In the genomic region with DNA sequence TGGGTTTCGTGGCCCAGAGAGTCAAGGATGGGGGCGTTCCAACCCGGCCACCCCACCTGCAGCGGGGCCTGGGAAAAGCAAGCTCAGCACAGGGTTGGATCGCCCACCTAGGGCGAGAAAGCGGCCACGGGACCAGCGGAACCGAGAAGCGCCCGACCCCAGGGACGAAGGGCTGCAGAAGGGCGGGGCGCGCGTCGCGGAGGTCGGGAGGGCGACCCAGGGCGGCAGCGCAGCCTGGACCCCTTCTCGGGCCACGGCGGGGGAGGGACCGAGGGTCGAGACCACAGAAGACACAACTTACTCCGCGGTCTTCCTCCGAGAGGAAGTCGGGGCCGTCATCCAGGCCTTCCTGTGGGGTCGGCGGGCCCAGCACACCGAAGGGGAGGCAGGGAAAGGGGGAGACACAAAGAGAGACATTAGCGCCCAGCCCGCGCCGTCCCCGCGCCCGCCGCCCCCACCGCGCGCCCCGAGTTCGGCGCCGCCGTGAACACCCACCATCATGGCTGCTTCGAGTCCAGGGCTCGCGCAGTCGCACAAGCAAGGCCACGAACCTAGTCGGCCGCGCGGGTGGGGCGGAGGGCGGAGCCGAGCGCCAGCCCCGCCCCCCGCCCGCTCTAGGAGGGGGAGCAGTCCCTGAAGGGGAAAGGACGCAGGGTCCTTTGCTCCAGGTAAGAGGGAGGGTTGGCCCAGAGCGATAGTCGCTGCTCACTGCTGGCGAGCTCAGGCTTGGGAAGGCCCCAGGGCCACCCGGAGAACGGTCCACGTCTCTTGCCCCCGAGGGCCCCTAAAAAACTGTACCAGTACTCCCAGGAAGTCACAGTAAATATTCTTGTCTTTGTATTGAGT, we compare ENCODE assay signal across 8 mouse cellular contexts. TPM values are rescaled to one million over a fixed set of nuclear protein-coding genes. Genes with fewer than 3 reads are reported as not detected.
A peak's percentile ranks its signal among the peaks of the same experiment; 100 is the strongest.
DNase-seq lines count a peak whose midpoint lies in the region; ATAC-seq lines count a peak whose summit lies in the region.

Gene Snx6, minus strand, starts transcription at position 551 of the 846 bp plus-strand sequence.

- no peaks in the 10 kb centered on the region for H3K36me3 ChIP-seq in hindbrain, embryonic 15.5 days

- peak within 1 kb of the TSS; percentile 94 for H3K9ac ChIP-seq in hindbrain, embryonic 15.5 days

- peak within 1 kb of the TSS; percentile 94 for H3K4me3 ChIP-seq in hindbrain, embryonic 15.5 days

- no peaks in the 10 kb centered on the region for H3K9me3 ChIP-seq in hindbrain, embryonic 15.5 days

- peak; percentile 91 for DNase-seq in R1 (ENCODE audit: low read depth, low spot score)
- peak; percentile 86 to 94 for DNase-seq in cerebellum, postnatal 25 days
- peak; percentile 76 to 77 for DNase-seq in frontal cortex, postnatal 36 days (ENCODE audit: low spot score in 2 of 2)
- peak; percentile 61 for DNase-seq in left cerebral cortex, adult 11 months (ENCODE audit: low spot score)
- DNase-seq in lung, postnatal 4 days = peak; percentile 89 to 91
- peak; percentile 88 for DNase-seq in right cerebral cortex, adult 18-20 months
- peak; percentile 36 for DNase-seq in urinary bladder, postnatal 10 days (ENCODE audit: low spot score)

- ATAC-seq in hindbrain, embryonic 15.5 days (ENCODE audit: low FRiP score, low read depth) = peak; percentile 95

- peak within 1 kb of the TSS; percentile 60 for H3K4me2 ChIP-seq in hindbrain, embryonic 15.5 days

- under 1% methylated on average over 72 of the region's 76 CpGs for WGBS in hindbrain, embryonic 15.5 days

- H3K27ac ChIP-seq in hindbrain, embryonic 15.5 days (replicated peaks) = peak within 1 kb of the TSS; percentile 88

- no peaks in the 10 kb centered on the region for H3K27me3 ChIP-seq in hindbrain, embryonic 15.5 days

- peaks cover 29% of the 10 kb centered on the region for H3K4me1 ChIP-seq in hindbrain, embryonic 15.5 days (replicated peaks)

RNA-seq across cellular contexts. Expression of gene Snx6, which starts in this region (rescaled TPM):
- 152 and 154 TPM in 2 replicates for polyA plus RNA-seq in hindbrain, embryonic 15.5 days (2015; fragmentation: Nextera tagmentation; extraction: Ambion mirVana)

Comparison
In these comparisons a context has a peak if more than half of its experiments do, and no peak if none do; other contexts are left out.
1. Peak in every context shown above with its lines: DNase-seq, ATAC-seq, H3K4me3 ChIP-seq and H3K27ac ChIP-seq.
2. DNase-seq: peak in every context shown above with its lines; median percentile 91 in R1; 90 in cerebellum, postnatal 25 days; 90 in lung, postnatal 4 days; 88 in right cerebral cortex, adult 18-20 months; 76 in frontal cortex, postnatal 36 days; 61 in left cerebral cortex, adult 11 months; 36 in urinary bladder, postnatal 10 days.